In the genomic region with DNA sequence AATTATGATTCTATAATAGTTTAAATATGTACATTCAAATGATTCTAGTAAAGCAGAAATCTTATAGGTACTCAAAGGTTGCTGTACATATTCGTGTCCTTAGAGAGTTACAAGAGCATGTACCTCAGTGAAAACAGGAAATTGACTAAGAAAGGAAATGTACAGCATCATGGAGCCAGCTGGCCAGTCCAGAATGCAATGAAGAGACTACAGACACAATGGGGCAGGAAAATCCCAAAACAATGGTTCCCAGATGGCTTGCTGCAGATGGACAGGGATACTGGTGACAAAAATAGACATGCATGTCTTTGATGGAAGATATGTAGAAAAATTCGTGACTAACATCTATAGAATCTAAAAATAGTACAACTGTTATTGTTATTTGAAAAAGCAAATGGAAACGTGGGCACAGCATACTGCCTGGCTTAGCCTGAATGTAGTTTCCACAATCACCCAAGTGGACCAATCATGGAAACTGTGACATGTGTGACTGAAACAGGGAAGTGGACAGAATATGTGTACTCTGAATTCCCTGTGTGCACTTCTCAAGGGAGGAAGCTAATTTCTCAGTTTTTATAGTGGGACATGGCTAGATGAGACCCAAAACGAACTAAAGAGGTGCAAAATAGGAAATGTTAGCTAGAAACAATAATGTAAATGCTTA, we compare ENCODE assay signal across 15 mouse cellular contexts. TPM values are rescaled to one million over a fixed set of nuclear protein-coding genes. Genes with fewer than 3 reads are reported as not detected.
DNase-seq lines count a peak whose midpoint lies in the region; ATAC-seq and TF ChIP-seq lines count a peak whose summit lies in the region.
"Had no signal": no experiment of that assay in that cellular context is flagged by ENCODE, and none has a peak within 500 bp of the region (broad histone marks: within the 10 kb centered on the region; RNA-seq: fewer than 3 reads in every experiment).

No protein-coding gene starts in this region.

- no peaks in the 10 kb centered on the region for H3K27me3 ChIP-seq in lung, embryonic 14.5 days (ENCODE audit: insufficient read depth, low read length)
- H3K27me3 ChIP-seq in limb, embryonic 14.5 days (ENCODE audit: control insufficient read depth, insufficient read depth, low read length) = no peaks in the 10 kb centered on the region
- H3K27me3 ChIP-seq: limb, embryonic 13.5 days had no signal

- intact Hi-C loops in gastrocnemius, adult 2 months (cut with DNase I) = no loop called here
- intact Hi-C loops in gastrocnemius, postnatal 14 days (cut with DNase I; ENCODE audit: low total_unique reads) = no loop called here

- H3K4me1 ChIP-seq in lung, embryonic 14.5 days (ENCODE audit: insufficient read depth) = no peaks in the 10 kb centered on the region
- H3K4me1 ChIP-seq in limb, embryonic 14.5 days (ENCODE audit: control insufficient read depth, insufficient read depth, low read length) = no peaks in the 10 kb centered on the region
- H3K4me1 ChIP-seq: limb, embryonic 13.5 days had no signal

- ATAC-seq in lung, embryonic 14.5 days (ENCODE audit: insufficient read depth) = peak; percentile 35; the same call in 1 of the 2 replicates
- ATAC-seq in common myeloid progenitor, adult 5-6 weeks (replicated peaks; ENCODE audit: low read depth, poor library complexity, severe bottlenecking) = peak; percentile 87
- no peak for ATAC-seq in limb, embryonic 14.5 days (ENCODE audit: low FRiP score, low read depth)
- ATAC-seq: forebrain, embryonic 16.5 days had no signal

- TF ChIP-seq CTCF in gastrocnemius, adult 2 months (IDR thresholded peaks at IDR 0.05) = no peak
- no peak for TF ChIP-seq CTCF in lung, embryonic 14.5 days (IDR thresholded peaks at IDR 0.05; ENCODE audit: low read depth)

- DNase-seq in gastrocnemius, adult 2 months = no peak
- DNase-seq in gastrocnemius, postnatal 14 days = no peak
- DNase-seq in lung, embryonic 14.5 days = peak; percentile 48
- DNase-seq in lung, postnatal 10 days = no peak
- peak; percentile 20 for DNase-seq in limb, embryonic 14.5 days (ENCODE audit: low spot score)
- DNase-seq in thymus, postnatal 25 days = no peak
- DNase-seq in layer of hippocampus, adult 8-10 months (ENCODE audit: low spot score in 2 of 2) = no peak
- DNase-seq: cerebellum, adult 18-20 months; layer of hippocampus, postnatal 36 days; lung, postnatal 4 days; right cerebral cortex, postnatal 14 days; thymus, postnatal 4 days had no signal

- WGBS in lung, embryonic 14.5 days = 43% methylated on average over 4 of the region's 4 CpGs
- 62% methylated on average over 4 of the region's 4 CpGs for whole genome bisulfite sequencing in limb, embryonic 14.5 days

- H3K9me3 ChIP-seq in lung, embryonic 14.5 days (ENCODE audit: low read depth, low read length) = no peaks in the 10 kb centered on the region
- no peaks in the 10 kb centered on the region for H3K9me3 ChIP-seq in limb, embryonic 14.5 days (ENCODE audit: control insufficient read depth, low read length)
- H3K9me3 ChIP-seq: limb, embryonic 13.5 days had no signal

- TF ChIP-seq POLR2A in limb, embryonic 14.5 days (IDR thresholded peaks at IDR 0.05; ENCODE audit: borderline replicate concordance, extremely low read depth, insufficient read depth, insufficient read length) = no peak

- H3K4me2 ChIP-seq in lung, embryonic 14.5 days = no peak overlapping the region
- no peak overlapping the region for H3K4me2 ChIP-seq in limb, embryonic 14.5 days (replicated peaks; ENCODE audit: low read depth, low read length, severe bottlenecking)
- H3K4me2 ChIP-seq: limb, embryonic 13.5 days had no signal

- no peaks in the 10 kb centered on the region for H3K36me3 ChIP-seq in lung, embryonic 14.5 days (ENCODE audit: insufficient read depth)
- H3K36me3 ChIP-seq in limb, embryonic 14.5 days (ENCODE audit: control insufficient read depth, insufficient read depth, low read length) = no peaks in the 10 kb centered on the region
- H3K36me3 ChIP-seq: limb, embryonic 13.5 days had no signal

- no peak overlapping the region for H3K4me3 ChIP-seq in gastrocnemius, adult 2 months
- H3K4me3 ChIP-seq in lung, embryonic 14.5 days (ENCODE audit: low read depth, low read length) = no peak overlapping the region
- no peak overlapping the region for H3K4me3 ChIP-seq in limb, embryonic 14.5 days (replicated peaks; ENCODE audit: low read length)
- H3K4me3 ChIP-seq: limb, embryonic 13.5 days had no signal

- no peak overlapping the region for H3K9ac ChIP-seq in lung, embryonic 14.5 days
- H3K9ac ChIP-seq in limb, embryonic 14.5 days (ENCODE audit: low read depth, low read length, severe bottlenecking) = no peak overlapping the region
- H3K9ac ChIP-seq: limb, embryonic 13.5 days had no signal

- H3K27ac ChIP-seq in gastrocnemius, adult 2 months = peak overlapping the region; percentile 10
- H3K27ac ChIP-seq in lung, embryonic 14.5 days (ENCODE audit: low read depth) = peak overlapping the region; percentile 56
- no peak overlapping the region for H3K27ac ChIP-seq in limb, embryonic 14.5 days (replicated peaks; ENCODE audit: low read depth, low read length)
- H3K27ac ChIP-seq: limb, embryonic 13.5 days had no signal

RNA-seq across cellular contexts. Expression of gene Rsu1, which starts 58.7 kb away (rescaled TPM):
- total RNA-seq in gastrocnemius, adult 2 months (2021) = 10 to 100 TPM; 29.4 to 35.2 TPM
- total RNA-seq in gastrocnemius, postnatal 14 days (2021) = 10 to 100 TPM; 49.3 to 53.0 TPM
- 144 and 155 TPM in 2 replicates for polyA plus RNA-seq in lung, embryonic 14.5 days (2014; fragmentation: Nextera tagmentation; extraction: Ambion mirVana)
- total RNA-seq in common myeloid progenitor, adult 5-6 weeks (2017) = 137 and 143 TPM in 2 replicates
- polyA plus RNA-seq in limb, embryonic 14.5 days (2012; rRNA removed) = 91.7 and 115 TPM in 2 replicates
- 119 and 126 TPM in 2 replicates for polyA plus RNA-seq in limb, embryonic 14.5 days (2014; fragmentation: Nextera tagmentation; extraction: Ambion mirVana)
- total RNA-seq in layer of hippocampus, adult 8-10 months (2022) = 10 to 100 TPM; 35.4 to 39.7 (median 38.1) TPM

Comparison
In these comparisons a context has a peak if more than half of its experiments do, and no peak if none do; other contexts are left out.
1. DNase-seq: peak in lung, embryonic 14.5 days (single experiment) and limb, embryonic 14.5 days (single experiment); none in gastrocnemius, adult 2 months (single experiment), gastrocnemius, postnatal 14 days (single experiment), lung, postnatal 10 days (single experiment), thymus, postnatal 25 days (single experiment) and layer of hippocampus, adult 8-10 months (0 of 2).